Mouse (Mus musculus) kidney, postnatal 14 days (tissue): ENCODE results near the gene Bcap31.

Experiments
- DNase-seq: peaks from one replicate; pipeline ENCODE4 v3.0.0; 2022; ENCODE audit warnings: mixed read lengths

Bcap31 gene

GRCm38 (mm10) chrX:73675231-73675630 is 40.7 kb downstream of the Bcap31 start:
- no peak for DNase-seq

- DNase-seq: peak; percentile 70
Observed at GRCm38 (mm10) chrX:73673968-73674661, 41.9 kb downstream of the Bcap31 start.

GRCm38 (mm10) chrX:73673619-73673967 is 42.4 kb downstream of the Bcap31 start:
- no peak for DNase-seq

GRCm38 (mm10) chrX:73672879-73673618 is 42.9 kb downstream of the Bcap31 start, which contains the start of gene Slc6a8:
Slc6a8 (plus strand) TSS chrX:73673150.
- peak; percentile 86 for DNase-seq

- DNase-seq: peak; percentile 64
Observed at GRCm38 (mm10) chrX:73672031-73672431, 43.9 kb downstream of the Bcap31 start.

- DNase-seq: no peak
Observed at GRCm38 (mm10) chrX:73663143-73663542, 52.8 kb downstream of the Bcap31 start.

GRCm38 (mm10) chrX:73660284-73660665 is 55.7 kb downstream of the Bcap31 start:
- no peak for DNase-seq

GRCm38 (mm10) chrX:73659575-73660283 is 56.2 kb downstream of the Bcap31 start, which contains the start of gene Pnck:
Pnck (minus strand) TSS chrX:73660117.
- DNase-seq: no peak

- DNase-seq: no peak
Observed at GRCm38 (mm10) chrX:73658936-73659574, 56.9 kb downstream of the Bcap31 start.

GRCm38 (mm10) chrX:73658391-73658790 is 57.6 kb downstream of the Bcap31 start:
- DNase-seq: no peak

- no peak for DNase-seq
Observed at GRCm38 (mm10) chrX:73655529-73655928, 60.4 kb downstream of the Bcap31 start.

GRCm38 (mm10) chrX:73654177-73654576 is 61.8 kb downstream of the Bcap31 start:
- DNase-seq: peak; percentile 82

- no peak for DNase-seq
Observed at GRCm38 (mm10) chrX:73653392-73653791, 62.6 kb downstream of the Bcap31 start.

- no peak for DNase-seq
Observed at GRCm38 (mm10) chrX:73650869-73651268, 65.1 kb downstream of the Bcap31 start.

GRCm38 (mm10) chrX:73645121-73645520 is 70.9 kb downstream of the Bcap31 start:
- no peak for DNase-seq

- no peak for DNase-seq
Observed at GRCm38 (mm10) chrX:73639901-73640469, 76.0 kb downstream of the Bcap31 start.

- peak; percentile 53 for DNase-seq
Observed at GRCm38 (mm10) chrX:73639255-73639675, 76.7 kb downstream of the Bcap31 start, which contains the start of gene Dusp9. Dusp9 (plus strand) TSS chrX:73639419.

- DNase-seq: no peak
Observed at GRCm38 (mm10) chrX:73637415-73637814, 78.6 kb downstream of the Bcap31 start.
